Mouse (Mus musculus) MEL (cell line): ENCODE measurements around the gene Sox6.

ENCODE experiments used
- CHD2 ChIP-seq: IDR thresholded peaks from 2 replicates; pipeline ENCODE4 v1.6.1; 2011; ENCODE audit warnings: low read length, improper control_type of control experiment
- EP300 ChIP-seq, 2 experiments: IDR thresholded peaks; 2 replicates each; pipeline ENCODE4 v1.6.1; 2011; ENCODE audit warnings: improper control_type of control experiment in 2 of 2, low read length in 2 of 2, low read depth in 1 of 2, mild to moderate bottlenecking in 1 of 2
- KAT2A ChIP-seq: conservative IDR thresholded peaks from 2 replicates; pipeline ENCODE4 v1.6.1; 2012; ENCODE audit warnings: low read depth, low read length, improper control_type of control experiment, inconsistent platforms
- NRF1 ChIP-seq: IDR thresholded peaks from 2 replicates; pipeline ENCODE4 v1.6.1; 2014; ENCODE audit warnings: low read depth, mild to moderate bottlenecking, inconsistent platforms, low read length, improper control_type of control experiment, moderate library complexity; ENCODE audit not compliant: poor library complexity, insufficient read depth, severe bottlenecking
- POLR2A ChIP-seq, 2 experiments: IDR thresholded peaks; 2 replicates each; pipeline ENCODE4 v1.6.1; 2011 to 2012; ENCODE audit warnings: low read length in 2 of 2, mild to moderate bottlenecking in 2 of 2, control low read depth in 1 of 2, improper control_type of control experiment in 1 of 2, low read depth in 1 of 2, moderate library complexity in 1 of 2; ENCODE audit not compliant: control insufficient read depth in 1 of 2, insufficient read depth in 1 of 2, poor library complexity in 1 of 2
- POLR2AphosphoS2 ChIP-seq: IDR thresholded peaks from 2 replicates; pipeline ENCODE4 v1.6.1; 2011; ENCODE audit warnings: low read length, improper control_type of control experiment
- USF1 ChIP-seq: IDR thresholded peaks from 2 replicates; pipeline ENCODE4 v1.6.1; 2014; ENCODE audit warnings: low read depth, mild to moderate bottlenecking, inconsistent platforms, low read length, improper control_type of control experiment, moderate library complexity

- TF ChIP-seq POLR2A (IDR thresholded peaks at IDR 0.05; ENCODE audit: control insufficient read depth in 1 of 2, insufficient read depth in 1 of 2, low read depth in 1 of 2, low read length in 2 of 2, poor library complexity in 1 of 2): no peak
- TF ChIP-seq KAT2A: no peak
- no peak for TF ChIP-seq NRF1
- TF ChIP-seq EP300 (IDR thresholded peaks at IDR 0.05; ENCODE audit: low read depth in 1 of 2, low read length in 2 of 2): no peak
- TF ChIP-seq USF1: no peak
- no peak for TF ChIP-seq POLR2AphosphoS2
- TF ChIP-seq CHD2: no peak
These were observed 458.1 kb downstream of the Sox6 start for GRCm38 (mm10) chr7:115580461-115580860.
